Mouse (Mus musculus): Measurements from ENCODE around the gene Prkab1. TPM values are rescaled to one million over a fixed set of nuclear protein-coding genes. Genes with fewer than 3 reads are reported as not detected.

Gene Prkab1
- polyA plus RNA-seq (2017; shearing (Covaris generic)), result 107 TPM

DNA sequence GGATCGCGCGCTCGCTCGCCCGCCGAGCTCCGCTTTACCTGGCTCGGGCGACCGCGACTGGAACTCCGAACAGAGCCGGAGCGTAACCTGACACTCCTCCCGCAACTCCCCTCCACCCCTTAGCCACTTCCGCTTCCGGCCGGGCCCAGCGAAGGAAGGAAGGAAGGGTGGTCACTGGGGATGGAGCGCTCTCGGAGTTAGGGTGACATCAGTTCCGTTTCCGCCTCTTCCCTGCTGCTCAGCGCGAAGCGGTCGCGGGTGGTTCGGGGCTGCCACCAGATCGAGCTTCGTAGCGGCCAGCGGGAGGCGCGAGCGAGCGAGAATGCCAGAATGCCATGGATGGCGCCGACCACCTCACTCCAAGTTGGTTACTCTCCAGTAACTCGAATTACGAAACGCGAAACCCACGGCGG, at the start of gene Prkab1:
Gene Prkab1, minus strand, starts transcription at position 182 of the 413 bp plus-strand sequence.

Other genes with a start within 250 kb of the Prkab1 start
- gene Cit, start 179.2 kb downstream of the Prkab1 start, polyA plus RNA-seq (2017; shearing (Covaris generic)), result 4.8 TPM
- not detected for gene Tmem233, start 58.7 kb upstream of the Prkab1 start, polyA plus RNA-seq (2017; shearing (Covaris generic))